Mouse (Mus musculus): Measurements from ENCODE around the gene Cyp2f2. TPM values are rescaled to one million over a fixed set of nuclear protein-coding genes. Genes with fewer than 3 reads are reported as not detected.

Gene Cyp2f2
- not detected for total RNA-seq (2023)

DNA sequence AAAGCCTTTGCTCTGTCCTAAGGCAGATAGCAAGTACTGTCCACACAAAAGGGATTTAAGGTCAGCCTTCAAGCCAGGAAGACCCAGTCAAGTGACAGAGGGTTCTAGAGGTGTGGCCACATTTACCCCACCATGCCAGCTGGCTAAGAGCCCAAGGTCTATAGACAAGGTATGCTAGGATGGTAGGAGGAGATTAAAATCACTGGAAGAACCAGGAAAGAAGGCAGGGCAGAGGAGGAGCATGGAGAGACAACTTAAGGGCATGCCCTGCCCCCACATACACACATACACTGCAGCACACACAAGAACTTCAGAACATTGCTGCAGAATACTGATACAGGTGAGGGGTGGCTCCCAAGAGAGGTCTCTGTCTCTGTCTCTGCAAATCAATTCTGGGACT lies at the start of gene Cyp2f2:
Gene Cyp2f2 (plus strand): TSS at position 234 of the 400 bp plus-strand sequence.

GRCm38 (mm10) chr7:27153205-27153764 lies 33.6 kb downstream of the Cyp2f2 start, which contains the start of gene Cyp2t4:
TSS of gene Cyp2t4 (plus strand) at chr7:27153714.

DNA sequence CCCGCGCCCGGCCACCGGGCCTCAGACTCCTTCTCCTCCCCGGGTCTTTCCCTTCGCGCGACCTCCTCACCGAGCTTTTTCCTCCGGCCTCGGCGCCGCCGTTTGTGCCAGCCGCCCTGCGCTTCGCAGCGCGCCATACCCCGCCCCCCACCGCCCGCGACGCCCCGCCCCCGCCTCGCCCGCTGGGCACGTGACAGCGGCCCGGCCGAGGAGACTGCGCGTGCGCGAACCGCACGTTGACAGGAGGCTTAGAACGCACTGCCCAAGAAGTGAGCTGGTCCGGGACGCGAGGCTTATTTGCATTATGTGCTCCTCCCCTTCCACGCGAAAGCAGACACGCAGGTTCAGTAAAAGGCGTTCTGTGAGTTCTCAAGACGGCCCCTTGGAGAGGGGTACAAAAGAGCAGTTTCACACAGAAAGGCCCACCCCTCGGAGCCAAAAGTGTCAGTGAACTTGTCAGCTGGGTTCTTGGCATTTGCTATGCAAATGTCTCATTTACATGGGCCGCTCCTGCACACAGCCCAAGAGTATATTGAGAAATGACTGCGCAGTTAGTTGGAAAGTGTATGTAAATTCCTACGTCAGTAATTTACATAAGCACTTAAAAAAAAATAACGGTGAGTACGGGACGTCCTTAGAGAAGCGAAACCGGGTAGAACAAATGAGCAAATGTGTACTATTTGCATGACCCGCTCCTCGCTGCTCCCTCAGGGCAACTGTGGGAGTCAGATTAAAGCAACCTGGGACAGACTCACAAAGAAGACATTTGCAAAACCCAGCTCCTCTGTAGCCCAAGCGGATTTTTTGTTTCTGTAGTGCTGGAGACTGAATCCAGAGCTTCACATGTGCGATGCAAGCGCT lies 47.1 kb downstream of the Cyp2f2 start, which contains the start of gene Egln2:
Gene Egln2 (minus strand): TSS at position 189 of the 861 bp plus-strand sequence.

GRCm38 (mm10) chr7:27178324-27179216 lies 58.9 kb downstream of the Cyp2f2 start, which contains the start of gene Rab4b:
TSS of gene Rab4b (minus strand) at chr7:27178896.

GRCm38 (mm10) chr7:27180837-27181695 lies 61.4 kb downstream of the Cyp2f2 start, which contains the start of the genes Gm21983 and Mia:
TSS of gene Gm21983 (minus strand) at chr7:27181086.
TSS of gene Mia (minus strand) at chr7:27181157.

Other genes starting within 250 kb of the Cyp2f2 start
- not detected for gene Cyp2a22, start 180.5 kb upstream of the Cyp2f2 start, total RNA-seq (2023)
- gene Cyp2a12, start 90.8 kb upstream of the Cyp2f2 start, total RNA-seq (2023) = not detected
- gene Cyp2t4, start 33.8 kb downstream of the Cyp2f2 start, total RNA-seq (2023) = not detected
- gene Egln2, start 46.9 kb downstream of the Cyp2f2 start, total RNA-seq (2023) = 100 to 1,000 TPM; 176 to 183 TPM
- gene Rab4b, start 59.0 kb downstream of the Cyp2f2 start, total RNA-seq (2023) = 100 to 1,000 TPM; 173 to 179 TPM
- not detected for gene Gm21983, start 61.2 kb downstream of the Cyp2f2 start, total RNA-seq (2023)
- gene Mia, start 61.2 kb downstream of the Cyp2f2 start, total RNA-seq (2023) = not detected
- 10 to 100 TPM; 15.1 to 15.3 TPM for gene BC024978, start 75.9 kb downstream of the Cyp2f2 start, total RNA-seq (2023)
- gene Snrpa, start 76.4 kb downstream of the Cyp2f2 start, total RNA-seq (2023) = 100 to 1,000 TPM in 1 of 2 experiments, 10 to 100 TPM in 1; 97.9 to 109 TPM
- 10 to 100 TPM; 14.2 to 18.6 TPM for gene Itpkc, start 108.8 kb downstream of the Cyp2f2 start, total RNA-seq (2023)
- 10 to 100 TPM; 24.5 to 31.5 TPM for gene Coq8b, start 113.1 kb downstream of the Cyp2f2 start, total RNA-seq (2023)
- gene Numbl, start 138.5 kb downstream of the Cyp2f2 start, total RNA-seq (2023) = 1 to 10 TPM; 1.5 to 1.9 TPM
- 1 to 10 TPM; 1.3 to 2.4 TPM for gene Ltbp4, start 217.8 kb downstream of the Cyp2f2 start, total RNA-seq (2023)
- 100 to 1,000 TPM in 1 of 2 experiments, 10 to 100 TPM in 1; 98.2 to 102 TPM for gene Shkbp1, start 236.1 kb downstream of the Cyp2f2 start, total RNA-seq (2023)
- gene Gm20479, start 237.5 kb downstream of the Cyp2f2 start, total RNA-seq (2023) = 1 to 10 TPM in 1 of 2 experiments, not detected in 1; 5.0 TPM

Data from B cell, adult 67 days (primary cell).